Comparison of ENCODE assay signal across 18 mouse cellular contexts in the genomic region with DNA sequence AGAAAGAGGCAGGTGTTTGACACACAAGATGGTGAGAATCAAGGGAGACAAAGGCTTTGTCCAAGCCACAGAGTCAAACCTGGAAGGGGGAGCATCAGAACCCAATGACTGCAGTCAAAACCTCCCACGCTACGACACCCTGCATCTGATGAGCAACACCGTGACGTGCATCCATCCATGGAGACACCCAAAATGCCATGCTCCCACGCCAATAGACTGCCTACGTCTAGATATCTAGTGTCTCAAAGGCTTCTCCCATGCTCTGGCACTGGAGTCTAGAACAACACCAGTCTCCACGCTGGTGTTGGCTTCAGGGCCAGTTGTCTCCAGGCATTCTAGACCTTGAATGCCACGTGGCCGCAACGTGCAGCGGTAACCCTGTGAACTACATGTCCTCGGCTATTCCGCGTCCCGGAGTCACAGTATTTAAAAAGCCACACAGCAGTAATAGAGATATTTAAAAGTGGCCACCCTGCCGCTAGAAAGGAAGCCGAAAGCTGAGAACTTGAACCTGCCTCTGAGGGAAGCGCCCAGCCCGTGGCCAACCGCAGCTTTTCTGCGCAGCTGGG. TPM values are rescaled to one million over a fixed set of nuclear protein-coding genes. Genes with fewer than 3 reads are reported as not detected.
DNase-seq lines count a peak whose midpoint lies in the region; ATAC-seq lines count a peak whose summit lies in the region.
"Had no signal": no experiment of that assay in that cellular context is flagged by ENCODE, and none has a peak within 500 bp of the region (broad histone marks: within the 10 kb centered on the region; RNA-seq: fewer than 3 reads in every experiment).

No protein-coding gene starts in this region.

- H3K4me3 ChIP-seq in hindbrain, embryonic 10.5 days, result no peak overlapping the region
- no peak overlapping the region for H3K4me3 ChIP-seq in hindbrain, embryonic 16.5 days (ENCODE audit: low read length)
- H3K4me3 ChIP-seq in midbrain, embryonic 14.5 days (replicated peaks; ENCODE audit: low read depth, low read length), result no peak overlapping the region
- no peak overlapping the region for H3K4me3 ChIP-seq in midbrain, embryonic 11.5 days (ENCODE audit: low read depth, low read length)
- no peak overlapping the region for H3K4me3 ChIP-seq in neural tube, embryonic 14.5 days (ENCODE audit: low read depth, low read length)
- H3K4me3 ChIP-seq: heart, embryonic 12.5 days had no signal

- 0 out of 2 replicates have a peak, but pooled peaks cover 5% of the 10 kb centered on the region for H3K9me3 ChIP-seq in hindbrain, embryonic 10.5 days
- H3K9me3 ChIP-seq in hindbrain, embryonic 16.5 days (ENCODE audit: control insufficient read depth, low read length), result peaks cover 2% of the 10 kb centered on the region; the same call in 1 of the 2 replicates
- no peaks in the 10 kb centered on the region for H3K9me3 ChIP-seq in midbrain, embryonic 14.5 days (ENCODE audit: control insufficient read depth, low read length)
- H3K9me3 ChIP-seq in midbrain, embryonic 11.5 days (ENCODE audit: control insufficient read depth, low read length), result no peaks in the 10 kb centered on the region; the same call in 1 of the 2 replicates
- H3K9me3 ChIP-seq in neural tube, embryonic 14.5 days (ENCODE audit: control insufficient read depth, low read length), result no peaks in the 10 kb centered on the region
- H3K9me3 ChIP-seq: heart, embryonic 12.5 days had no signal

- peaks cover 88% of the 10 kb centered on the region for H3K4me1 ChIP-seq in hindbrain, embryonic 10.5 days (replicated peaks)
- peaks cover 31% of the 10 kb centered on the region for H3K4me1 ChIP-seq in hindbrain, embryonic 16.5 days (ENCODE audit: control insufficient read depth, insufficient read depth, low read depth, low read length)
- H3K4me1 ChIP-seq in midbrain, embryonic 14.5 days (ENCODE audit: control insufficient read depth, insufficient read depth, low read length), result peaks cover 44% of the 10 kb centered on the region
- peaks cover 25% of the 10 kb centered on the region for H3K4me1 ChIP-seq in midbrain, embryonic 11.5 days (ENCODE audit: control insufficient read depth, insufficient read depth, low read length)
- peaks cover 51% of the 10 kb centered on the region for H3K4me1 ChIP-seq in neural tube, embryonic 14.5 days (ENCODE audit: control insufficient read depth, insufficient read depth, low read length)

- H3K27ac ChIP-seq in hindbrain, embryonic 10.5 days, result 0 out of 2 replicates have a peak overlapping the region, but pooled peaks have one; percentile 14
- H3K27ac ChIP-seq in hindbrain, embryonic 16.5 days (ENCODE audit: low read depth, low read length), result no peak overlapping the region
- H3K27ac ChIP-seq in midbrain, embryonic 14.5 days (replicated peaks; ENCODE audit: low read depth, low read length), result peak overlapping the region; percentile 37; the same call in 1 of the 2 replicates
- H3K27ac ChIP-seq in midbrain, embryonic 11.5 days (ENCODE audit: low read depth, low read length), result no peak overlapping the region
- H3K27ac ChIP-seq in neural tube, embryonic 14.5 days (ENCODE audit: low read depth, low read length), result peak overlapping the region; percentile 17; the same call in 1 of the 2 replicates
- H3K27ac ChIP-seq: macrophage had no signal

- H3K27me3 ChIP-seq in hindbrain, embryonic 10.5 days (ENCODE audit: insufficient read depth, poor library complexity, severe bottlenecking), result no peaks in the 10 kb centered on the region
- H3K27me3 ChIP-seq in hindbrain, embryonic 16.5 days (replicated peaks; ENCODE audit: control insufficient read depth, insufficient read depth, low read length), result no peaks in the 10 kb centered on the region
- H3K27me3 ChIP-seq in midbrain, embryonic 14.5 days (ENCODE audit: control insufficient read depth, insufficient read depth, low read length), result no peaks in the 10 kb centered on the region
- H3K27me3 ChIP-seq in midbrain, embryonic 11.5 days (ENCODE audit: control insufficient read depth, insufficient read depth, low read length), result no peaks in the 10 kb centered on the region
- H3K27me3 ChIP-seq in neural tube, embryonic 14.5 days (ENCODE audit: control insufficient read depth, insufficient read depth, low read length), result no peaks in the 10 kb centered on the region
- H3K27me3 ChIP-seq: heart, embryonic 12.5 days had no signal

- no peak for ATAC-seq in hindbrain, embryonic 16.5 days
- ATAC-seq in midbrain, embryonic 14.5 days (ENCODE audit: low FRiP score, low TSS enrichment), result no peak
- no peak for ATAC-seq in midbrain, embryonic 11.5 days (ENCODE audit: low FRiP score)
- ATAC-seq in neural tube, embryonic 14.5 days (ENCODE audit: low read depth), result no peak
- ATAC-seq in CD4-positive, CD25-positive, alpha-beta regulatory T cell, adult 4 months, result no peak
- ATAC-seq: forebrain, postnatal 0 days had no signal

- H3K9ac ChIP-seq in hindbrain, embryonic 16.5 days (ENCODE audit: low read depth, low read length), result no peak overlapping the region
- H3K9ac ChIP-seq in midbrain, embryonic 14.5 days (replicated peaks; ENCODE audit: low read length), result no peak overlapping the region
- H3K9ac ChIP-seq in midbrain, embryonic 11.5 days (ENCODE audit: low read length), result no peak overlapping the region; the same call in 1 of the 2 replicates
- H3K9ac ChIP-seq in neural tube, embryonic 14.5 days (replicated peaks; ENCODE audit: low read depth, low read length), result no peak overlapping the region
- H3K9ac ChIP-seq: forebrain, postnatal 0 days; heart, embryonic 12.5 days had no signal

- WGBS in hindbrain, embryonic 10.5 days, result 88% methylated on average over 21 of the region's 21 CpGs
- WGBS in hindbrain, embryonic 16.5 days, result 68% methylated on average over 21 of the region's 21 CpGs
- 72% methylated on average over 21 of the region's 21 CpGs for WGBS in midbrain, embryonic 14.5 days
- 86% methylated on average over 21 of the region's 21 CpGs for WGBS in midbrain, embryonic 11.5 days
- 48% methylated on average over 21 of the region's 21 CpGs for WGBS in neural tube, embryonic 14.5 days

- no peak overlapping the region for H3K4me2 ChIP-seq in hindbrain, embryonic 16.5 days (ENCODE audit: low read length)
- H3K4me2 ChIP-seq in midbrain, embryonic 14.5 days (ENCODE audit: low read length), result no peak overlapping the region
- no peak overlapping the region for H3K4me2 ChIP-seq in midbrain, embryonic 11.5 days
- H3K4me2 ChIP-seq in neural tube, embryonic 14.5 days (ENCODE audit: low read depth, low read length), result no peak overlapping the region
- H3K4me2 ChIP-seq: heart, embryonic 12.5 days had no signal

- peaks cover 33% of the 10 kb centered on the region for H3K36me3 ChIP-seq in hindbrain, embryonic 10.5 days
- no peaks in the 10 kb centered on the region for H3K36me3 ChIP-seq in hindbrain, embryonic 16.5 days (ENCODE audit: control insufficient read depth, insufficient read depth, low read length)
- H3K36me3 ChIP-seq in midbrain, embryonic 14.5 days (ENCODE audit: control insufficient read depth, insufficient read depth, low read length), result no peaks in the 10 kb centered on the region
- no peaks in the 10 kb centered on the region for H3K36me3 ChIP-seq in midbrain, embryonic 11.5 days (ENCODE audit: control insufficient read depth, insufficient read depth, low read length)
- H3K36me3 ChIP-seq in neural tube, embryonic 14.5 days (ENCODE audit: control insufficient read depth, insufficient read depth, low read length), result no peaks in the 10 kb centered on the region

- DNase-seq in hindbrain, embryonic 10.5 days (ENCODE audit: low spot score), result no peak
- no peak for DNase-seq in midbrain, embryonic 14.5 days
- no peak for DNase-seq in midbrain, embryonic 11.5 days (ENCODE audit: low spot score, missing footprints)
- DNase-seq in layer of hippocampus, adult 9-11 months, result peak; percentile 74
- DNase-seq in ovary, postnatal 14 days (ENCODE audit: low spot score), result no peak
- DNase-seq: cerebellum, adult 11 months; forebrain, postnatal 0 days; gastrocnemius, postnatal 10 days; heart, postnatal 4 days; kidney, adult 9 months; lung, adult 2 months; right cerebral cortex, adult 18-20 months; thymus, postnatal 4 days had no signal

RNA-seq across cellular contexts. Expression of gene Tspan18, which starts 15.4 kb away (rescaled TPM):
- polyA plus RNA-seq in hindbrain, embryonic 10.5 days (2016; fragmentation: Nextera tagmentation; extraction: Ambion mirVana), result 48.6 and 55.1 TPM in 2 replicates
- polyA plus RNA-seq in hindbrain, embryonic 16.5 days (2015; fragmentation: Nextera tagmentation; extraction: Ambion mirVana), result 15.7 and 24.2 TPM in 2 replicates
- polyA plus RNA-seq in midbrain, embryonic 14.5 days (2014; fragmentation: Nextera tagmentation; extraction: Ambion mirVana), result 21.2 and 27.8 TPM in 2 replicates
- 47.9 and 48.7 TPM in 2 replicates for polyA plus RNA-seq in midbrain, embryonic 11.5 days (2014; fragmentation: Nextera tagmentation; extraction: Ambion mirVana)
- polyA plus RNA-seq in neural tube, embryonic 14.5 days (2014; fragmentation: Nextera tagmentation; extraction: Ambion mirVana), result 30.2 and 34.7 TPM in 2 replicates
- polyA plus RNA-seq in CD4-positive, CD25-positive, alpha-beta regulatory T cell, adult 4 months (2017; shearing (Covaris generic)), result under 1 TPM in 1 of 2 experiments, not detected in 1; 0.08 TPM

Comparison
In these comparisons a context has a peak if more than half of its experiments do, and no peak if none do; other contexts are left out.
1. H3K27ac ChIP-seq: peak in hindbrain, embryonic 10.5 days (single experiment), midbrain, embryonic 14.5 days (single experiment) and neural tube, embryonic 14.5 days (single experiment); none in hindbrain, embryonic 16.5 days (single experiment) and midbrain, embryonic 11.5 days (single experiment).
2. RNA of gene Tspan18, which starts 15.4 kb away (polyA plus RNA-seq): 48.6 to 55.1 TPM in hindbrain, embryonic 10.5 days, 47.9 to 48.7 TPM in midbrain, embryonic 11.5 days, 30.2 to 34.7 TPM in neural tube, embryonic 14.5 days, 21.2 to 27.8 TPM in midbrain, embryonic 14.5 days and 15.7 to 24.2 TPM in hindbrain, embryonic 16.5 days; 0.08 TPM in CD4-positive, CD25-positive, alpha-beta regulatory T cell, adult 4 months; every median in the first group is over 10 times any median in the second.